Mouse (Mus musculus) erythroblast, embryonic 14.5 days (primary cell): ENCODE data around the gene Rnf217.

Source experiments
- GATA1 ChIP-seq: IDR thresholded peaks from 2 replicates; pipeline ENCODE4 v1.6.1; 2012; ENCODE audit warnings: low read length, inconsistent platforms, mixed read lengths
- TAL1 ChIP-seq: IDR thresholded peaks from 3 replicates; pipeline ENCODE4 v1.6.1; 2012; ENCODE audit warnings: low read length, inconsistent platforms, mixed read lengths

- TF ChIP-seq GATA1 (no peak), TAL1 (no peak)
Observed at GRCm38 (mm10) chr10:31504134-31504551, 104.8 kb downstream of the Rnf217 start.
